Mouse (Mus musculus) brain, embryonic 14.5 days (tissue): Measurements from ENCODE around the gene Ap2b1.

ENCODE experiments used
- CTCF ChIP-seq: fragments of 200-500 bp; IDR thresholded peaks from 2 replicates; pipeline ENCODE4 v1.5.1; 2012; ENCODE audit warnings: inconsistent platforms, mild to moderate bottlenecking, moderate library complexity, borderline replicate concordance; ENCODE audit not compliant: insufficient read depth, insufficient read length; ENCODE audit errors: extremely low read depth
- POLR2A ChIP-seq: fragments of 200-500 bp; IDR thresholded peaks from 2 replicates; pipeline ENCODE4 v1.6.1; 2012; ENCODE audit warnings: mild to moderate bottlenecking, inconsistent platforms, borderline replicate concordance; ENCODE audit not compliant: poor library complexity, insufficient read depth, insufficient read length, severe bottlenecking; ENCODE audit errors: extremely low read depth

- no peak for TF ChIP-seq CTCF
- TF ChIP-seq POLR2A: no peak
These were observed 133.7 kb downstream of the Ap2b1 start for GRCm38 (mm10) chr11:83432533-83432932.
